Mouse (Mus musculus) MEL-GATA-1-ER (cell line): ENCODE results near the gene Ush1g.

Experiments used
- DNase-seq: peaks from one replicate; pipeline ENCODE4 v3.0.0-alpha.2; 2012; ENCODE audit warnings: low read depth; ENCODE audit errors: extremely low read depth

Gene Ush1g

DNA sequence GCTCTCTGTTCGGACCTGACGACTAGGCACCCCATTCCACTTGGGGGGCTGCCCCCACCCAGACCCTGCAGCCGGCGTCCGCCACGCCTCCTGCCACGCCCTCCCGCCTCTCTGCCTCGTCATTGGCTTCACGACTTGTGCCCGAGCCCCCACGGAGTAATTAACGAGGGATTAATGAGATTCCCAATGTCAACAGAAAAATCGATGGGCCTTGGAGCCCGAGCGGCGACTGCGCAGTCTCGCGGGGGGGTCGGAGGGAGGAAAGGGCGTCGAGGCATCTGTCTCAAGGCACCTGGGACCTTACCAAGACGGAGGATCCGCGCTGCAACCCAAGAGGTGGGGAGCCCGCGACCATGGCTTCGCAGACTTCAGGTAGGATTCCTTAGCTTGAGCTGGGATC is 12.7 kb upstream of the Ush1g start, which contains the start of gene Otop3:
TSS of gene Otop3 (plus strand) at position 201 of the 400 bp plus-strand sequence.
- DNase-seq, result no peak

DNA sequence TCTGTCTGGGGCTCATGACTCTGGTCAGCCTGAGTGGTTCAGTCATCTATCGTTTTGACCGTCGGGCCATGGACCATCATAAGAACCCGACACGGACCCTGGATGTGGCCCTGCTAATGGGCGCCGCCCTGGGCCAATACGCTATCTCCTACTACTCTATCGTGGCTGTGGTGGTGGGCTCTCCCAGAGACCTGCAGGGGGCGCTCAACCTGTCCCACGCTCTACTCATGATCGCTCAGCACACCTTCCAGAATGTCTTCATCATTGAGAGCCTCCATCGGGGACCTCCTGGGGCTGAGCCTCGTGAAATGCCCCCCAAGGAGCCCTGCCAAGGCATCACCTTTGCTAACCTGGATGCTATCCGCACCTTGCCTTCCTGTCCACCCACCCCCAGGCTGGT is 7.5 kb upstream of the Ush1g start:
- no peak for DNase-seq

DNA sequence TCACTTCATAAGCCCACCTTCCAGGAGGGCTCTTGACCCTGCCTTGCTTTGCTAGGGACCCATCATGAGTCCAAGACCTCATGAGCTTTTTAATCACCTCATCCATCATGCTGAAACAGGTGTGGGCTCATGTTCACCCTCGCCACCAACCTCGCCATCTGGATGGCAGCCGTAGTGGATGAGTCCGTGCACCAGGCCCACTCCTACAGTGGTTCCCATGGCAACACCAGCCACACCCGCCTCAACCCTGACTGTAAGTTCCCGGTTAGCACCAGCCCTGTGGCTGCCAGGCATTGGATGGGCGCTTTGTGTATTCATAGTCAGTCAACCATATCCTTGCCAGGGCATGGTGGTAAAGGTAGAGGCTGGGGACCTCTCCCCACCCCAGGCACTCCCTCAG is 4.9 kb upstream of the Ush1g start:
- no peak for DNase-seq

DNA sequence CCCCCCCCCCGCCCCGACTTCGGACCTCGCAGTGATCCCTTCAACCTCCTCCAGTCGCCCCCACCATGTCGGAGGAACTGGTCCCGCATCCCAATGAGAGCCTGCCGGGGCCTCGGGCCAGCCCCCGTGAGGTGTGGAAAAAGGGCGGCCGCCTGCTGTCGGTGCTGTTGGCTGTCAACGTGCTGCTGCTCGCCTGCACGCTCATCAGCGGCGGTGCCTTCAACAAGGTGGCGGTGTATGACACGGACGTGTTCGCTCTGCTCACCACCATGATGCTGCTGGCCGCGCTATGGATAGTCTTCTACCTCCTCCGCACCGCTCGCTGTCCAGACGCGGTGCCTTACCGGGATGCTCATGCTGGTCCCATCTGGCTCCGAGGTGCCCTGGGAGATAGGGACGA is 1.5 kb upstream of the Ush1g start:
- DNase-seq, result no peak

DNA sequence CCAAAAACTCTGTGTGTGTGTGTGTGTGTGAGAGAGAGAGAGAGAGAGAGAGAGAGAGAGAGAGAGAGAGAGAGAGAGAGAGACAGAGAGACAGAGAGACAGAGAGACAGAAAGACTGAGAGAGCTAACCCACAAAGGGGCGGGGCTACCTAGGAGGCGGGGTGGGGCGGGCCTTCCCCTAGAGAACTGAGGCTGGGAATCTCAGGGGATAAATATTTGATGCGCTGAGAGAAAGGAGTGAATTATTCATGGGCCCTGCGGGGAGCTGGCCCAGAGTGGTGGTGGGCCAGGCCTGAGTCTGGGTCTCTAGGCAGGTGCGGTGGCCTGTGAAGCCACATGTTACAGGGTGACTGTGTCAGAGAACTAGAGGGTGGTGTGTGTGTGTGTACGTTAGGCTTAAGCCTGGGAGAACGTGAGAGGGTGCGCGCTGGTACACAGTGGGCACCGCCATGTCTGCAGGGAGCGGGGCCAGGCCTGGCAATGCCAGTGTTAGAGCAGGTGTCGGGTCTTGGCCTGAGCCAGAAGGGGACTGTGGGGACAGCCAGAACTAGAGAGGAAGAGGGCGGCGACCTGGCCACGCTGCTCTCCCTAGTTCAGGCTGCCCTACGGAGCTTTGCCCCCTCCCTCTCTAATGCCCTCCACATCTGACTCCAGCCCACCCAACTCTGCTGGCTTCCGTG is 2.0 kb downstream of the Ush1g start:
- no peak for DNase-seq

DNA sequence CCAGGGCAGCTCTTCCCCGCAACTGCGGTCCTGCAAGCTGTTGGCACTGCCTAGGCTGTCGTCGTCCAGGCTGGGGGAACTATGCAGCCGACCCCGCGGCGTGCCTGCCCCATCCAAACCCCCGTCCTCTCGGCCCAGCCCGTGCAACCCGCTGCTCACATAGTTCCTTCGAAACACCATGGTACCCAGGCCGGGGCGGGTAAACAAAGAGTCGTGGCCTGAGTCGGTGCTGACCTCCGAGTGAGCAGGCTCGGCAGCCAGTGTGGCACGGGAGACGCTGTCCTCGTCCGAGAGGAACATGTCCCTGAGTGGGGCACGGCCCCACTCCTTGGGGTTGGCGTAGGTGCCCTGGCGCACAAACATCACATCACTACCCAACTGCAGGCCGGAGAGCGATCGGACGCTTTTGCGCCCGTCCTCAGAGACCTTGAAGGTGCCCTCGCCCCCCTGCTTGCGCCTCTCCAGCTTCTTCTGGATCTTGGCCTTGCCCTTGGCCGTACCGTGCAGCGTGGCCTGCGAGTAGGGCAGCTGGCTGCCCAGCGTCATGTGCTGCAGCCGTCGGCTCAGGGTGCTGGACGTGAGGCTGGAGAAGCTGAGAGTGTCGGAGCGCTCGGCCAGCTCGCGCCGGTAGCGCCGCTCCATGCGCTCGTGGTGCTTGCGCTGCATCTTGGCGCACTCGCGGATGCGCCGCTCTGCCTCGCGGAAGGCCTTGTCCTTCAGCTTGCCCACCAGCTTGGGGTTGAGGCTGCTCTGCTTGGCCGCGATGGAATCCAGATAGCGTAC is 3.4 kb downstream of the Ush1g start:
- DNase-seq, result no peak

DNA sequence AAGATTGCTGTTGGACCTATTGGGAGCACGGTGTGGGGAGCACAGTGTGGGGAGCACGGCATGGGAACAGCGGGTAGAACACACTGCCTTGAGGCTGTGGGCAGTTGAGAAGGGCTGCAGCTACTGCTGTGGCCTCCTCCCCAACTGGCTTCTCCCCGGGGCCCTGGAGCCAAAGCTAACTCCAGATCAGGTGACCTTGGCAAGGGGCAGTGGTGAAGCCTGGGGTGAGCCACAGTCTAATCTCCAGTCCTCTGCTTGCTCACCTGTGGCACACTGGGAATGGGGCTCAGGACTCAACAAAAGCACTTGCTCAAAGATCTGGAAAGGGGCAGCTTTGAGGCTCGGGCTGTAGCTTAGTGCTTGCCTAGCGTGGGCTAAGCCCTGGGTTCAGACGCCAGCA is 4.6 kb downstream of the Ush1g start:
- no peak for DNase-seq

DNA sequence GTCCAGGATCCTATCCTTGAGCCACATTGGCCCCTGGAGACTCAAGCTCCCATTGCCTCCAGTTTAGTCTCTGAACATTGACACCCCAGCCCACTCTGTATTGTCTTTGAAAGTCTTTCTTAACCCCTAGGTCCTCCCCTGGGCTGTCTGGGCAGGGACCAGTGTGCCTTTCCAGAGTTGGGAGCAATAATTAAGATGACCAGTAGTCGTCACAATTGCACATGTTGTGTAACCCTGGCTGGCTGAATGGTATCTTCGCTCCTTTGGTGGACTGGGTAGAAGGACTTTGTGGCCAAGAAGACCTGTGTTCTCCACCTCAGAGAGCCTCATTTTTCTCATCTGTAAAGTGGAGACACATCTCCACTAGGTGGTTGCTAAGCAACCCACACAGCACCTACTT is 7.6 kb downstream of the Ush1g start:
- DNase-seq, result no peak

DNA sequence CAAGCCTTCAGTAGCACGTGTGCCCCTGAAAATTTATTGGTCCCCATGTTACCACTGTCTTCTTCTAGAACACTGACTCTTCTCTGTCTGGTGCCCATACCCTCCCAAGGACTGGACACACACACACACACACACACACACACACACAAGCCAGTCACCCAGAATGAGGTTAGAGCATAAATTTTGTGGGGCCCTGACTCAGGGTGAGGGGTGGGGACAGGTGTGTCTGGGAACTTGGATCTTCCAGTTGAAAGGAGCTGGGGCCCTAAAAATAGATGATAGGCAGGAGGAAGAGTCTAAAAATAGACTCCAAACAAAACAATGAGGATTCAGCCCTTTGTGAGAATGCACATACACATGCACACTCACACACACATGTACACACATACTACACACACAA is 13.1 kb downstream of the Ush1g start:
- no peak for DNase-seq

DNA sequence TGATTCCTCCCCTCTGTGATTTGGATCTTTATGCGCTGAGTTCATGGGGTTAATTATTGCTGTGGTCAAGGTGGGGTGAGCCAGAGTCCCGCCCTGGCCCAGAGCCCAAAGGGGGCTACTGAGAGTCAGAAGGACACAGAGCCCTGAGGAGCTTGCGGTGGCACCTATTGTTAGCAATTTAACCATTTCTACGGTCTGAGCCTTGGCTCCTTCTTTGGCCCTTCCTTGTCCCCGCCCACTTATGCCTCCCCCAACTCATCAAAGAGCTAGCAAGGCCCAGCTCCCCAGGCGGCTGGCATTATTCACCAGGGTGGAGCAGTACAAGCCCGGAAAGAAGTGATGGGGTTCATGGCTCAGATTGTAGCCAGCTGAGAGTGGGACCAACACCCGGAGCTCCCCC is 15.0 kb downstream of the Ush1g start, which contains the start of gene Otop2:
TSS of gene Otop2 (plus strand) at position 301 of the 400 bp plus-strand sequence.
- no peak for DNase-seq

DNA sequence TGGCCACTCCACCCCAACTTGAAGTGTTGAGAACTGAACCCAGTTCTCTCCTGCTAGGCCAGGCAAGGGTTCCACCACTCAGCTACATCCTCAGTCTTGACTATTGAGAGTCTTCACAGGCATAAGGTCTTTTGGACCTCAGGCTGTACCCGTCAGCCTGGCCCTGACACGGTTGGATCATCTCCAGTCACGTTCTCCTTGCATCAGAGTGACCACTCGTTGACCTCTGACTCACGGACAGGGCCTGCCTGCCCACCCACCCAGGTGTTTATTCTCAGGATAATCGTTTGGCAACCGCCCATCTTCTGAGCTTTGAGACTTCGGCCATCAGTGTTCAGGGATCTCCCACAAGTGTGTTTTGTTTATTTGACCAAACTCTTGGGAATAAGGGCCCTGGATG is 18.7 kb downstream of the Ush1g start:
- no peak for DNase-seq

DNA sequence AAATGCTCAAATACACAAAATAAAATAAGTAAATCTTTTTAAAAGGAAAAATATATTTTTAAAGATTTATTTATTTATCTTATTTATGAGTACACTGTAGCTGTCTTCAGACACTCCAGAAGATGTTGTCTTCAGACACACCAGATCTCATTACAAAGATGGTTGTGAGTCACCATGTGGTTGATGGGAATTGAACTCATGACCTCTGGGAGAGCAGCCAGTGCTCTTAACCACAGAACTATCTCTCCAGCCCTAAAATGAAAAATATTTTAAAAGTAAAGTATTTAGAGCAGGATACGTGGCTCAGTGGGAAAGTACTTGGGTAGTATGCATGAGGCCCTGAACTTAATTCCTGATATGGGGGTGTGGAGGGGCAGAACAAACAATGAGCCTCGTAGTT is 20.5 kb downstream of the Ush1g start:
- no peak for DNase-seq

DNA sequence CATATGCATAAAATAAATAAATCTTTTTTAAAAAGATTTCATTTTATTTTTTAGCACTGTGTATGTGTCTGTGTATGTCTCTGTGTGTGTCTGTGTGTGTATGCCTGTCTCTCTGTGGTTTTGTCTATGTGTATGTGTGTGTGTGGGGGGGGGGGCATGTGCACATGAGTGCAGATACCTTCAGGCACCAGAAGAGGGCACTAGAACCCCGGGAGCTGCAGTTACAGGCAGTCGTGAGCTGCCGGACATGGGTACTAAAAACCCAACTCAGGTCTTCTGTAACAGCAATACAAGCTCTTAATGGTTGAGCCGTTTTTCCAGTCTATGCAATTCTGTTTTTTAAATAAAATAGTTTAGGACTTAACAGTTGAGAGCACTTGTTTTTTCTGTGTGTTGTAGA is 21.1 kb downstream of the Ush1g start:
- no peak for DNase-seq

DNA sequence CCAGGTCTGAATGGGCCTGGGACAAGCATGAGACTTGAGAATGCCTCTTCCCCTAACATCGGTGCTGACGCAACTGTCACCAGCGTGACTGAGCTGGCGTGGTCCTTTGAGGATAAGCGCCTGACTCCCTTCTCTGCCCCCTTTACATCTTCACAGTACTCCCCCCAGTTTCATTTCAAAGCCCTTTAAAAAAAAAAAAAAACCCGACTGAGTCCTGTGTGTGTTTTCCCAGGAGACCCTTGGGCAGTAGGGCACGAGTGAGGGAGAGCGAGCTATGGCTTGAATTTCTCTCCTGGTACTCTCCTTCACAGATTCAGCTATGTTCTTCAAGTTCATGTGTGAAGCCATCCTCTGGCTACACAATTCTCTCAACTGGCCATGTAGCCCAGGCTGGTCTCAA is 23.7 kb downstream of the Ush1g start:
- no peak for DNase-seq

DNA sequence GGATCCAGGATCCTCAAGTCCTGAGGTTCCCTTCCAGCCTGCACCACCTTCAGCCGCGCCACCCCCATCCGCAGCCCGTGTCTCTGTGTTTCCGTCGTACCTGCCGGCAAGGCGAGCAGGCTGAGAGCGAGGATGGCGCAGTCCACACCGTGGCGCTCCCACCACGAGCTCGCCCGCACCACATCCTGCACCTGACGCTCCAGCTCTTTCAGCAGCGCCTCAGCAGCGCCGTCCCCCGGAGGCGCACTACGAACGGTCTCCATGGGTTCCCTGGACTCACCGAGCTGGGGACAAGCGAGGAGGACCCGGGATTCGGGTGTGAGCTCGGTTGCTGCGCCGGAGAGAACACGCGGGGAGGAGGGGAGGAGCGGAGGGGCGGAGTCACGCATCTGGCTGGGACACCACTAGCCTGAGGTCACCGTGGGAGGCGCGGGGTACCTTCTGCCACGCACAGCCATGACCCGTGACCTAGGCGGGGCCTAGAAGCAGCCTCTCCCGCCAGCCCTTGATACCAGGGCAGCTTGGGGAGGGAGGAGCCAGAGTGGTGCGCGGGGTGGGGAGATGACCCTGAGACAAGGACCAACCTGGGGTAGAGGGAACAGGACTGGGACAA is 24.5 kb downstream of the Ush1g start, which contains the start of gene Fads6:
TSS of gene Fads6 (minus strand) at position 450 of the 613 bp plus-strand sequence.
- peak; percentile 49 for DNase-seq

DNA sequence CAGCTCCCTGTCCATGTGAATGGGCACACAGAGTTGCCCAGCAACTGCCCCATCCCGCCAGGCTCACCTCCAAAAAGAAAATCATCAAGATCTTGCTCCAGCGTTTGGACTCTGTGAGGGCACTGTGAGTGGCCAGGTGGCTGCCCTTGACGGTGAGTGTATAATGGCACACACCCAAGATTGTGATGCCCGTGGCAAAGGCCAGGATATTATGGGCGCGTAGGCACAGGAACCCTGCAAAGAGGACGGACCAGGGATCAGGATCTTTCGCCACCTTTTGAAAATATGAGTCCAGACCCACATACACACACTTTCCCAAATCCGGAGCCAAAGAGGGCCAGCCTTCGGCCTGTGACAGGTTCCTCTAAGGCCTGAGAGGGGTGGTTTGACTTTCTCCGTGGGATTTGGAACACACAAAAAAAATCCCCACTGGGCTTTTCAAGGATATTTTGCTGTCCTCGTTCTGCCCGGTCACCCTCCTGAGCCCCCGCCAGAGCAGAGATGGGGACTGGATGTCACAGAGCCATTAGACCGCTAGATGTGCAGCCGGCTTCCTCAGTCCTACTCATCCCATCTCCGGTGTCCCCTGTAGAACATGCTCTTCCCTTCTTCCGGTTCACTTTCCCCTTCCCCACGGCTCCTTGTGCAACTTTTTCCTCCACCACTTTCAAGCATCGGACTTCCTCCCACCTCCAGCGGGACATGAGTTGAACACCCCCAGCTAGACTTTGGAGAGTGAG is 25.2 kb downstream of the Ush1g start:
- DNase-seq, result no peak

DNA sequence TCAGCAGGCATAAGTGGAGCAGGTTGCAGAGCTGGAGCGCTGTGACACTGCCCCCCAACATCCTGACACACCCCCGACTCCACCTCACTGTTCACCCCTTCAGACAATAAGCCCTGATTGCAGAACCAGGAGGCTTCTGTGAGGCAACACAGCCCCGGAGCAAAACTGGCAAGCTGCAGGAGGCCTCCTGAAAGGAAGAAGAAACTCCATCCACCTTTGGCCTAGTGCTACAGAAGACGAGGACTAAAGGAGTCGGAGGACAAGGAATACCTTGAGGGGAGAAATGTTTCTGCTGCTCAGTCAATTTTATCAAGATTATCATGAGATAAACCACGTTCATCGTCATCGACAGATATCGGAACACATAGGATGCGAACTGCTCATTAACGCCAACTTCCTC is 25.9 kb downstream of the Ush1g start:
- no peak for DNase-seq

DNA sequence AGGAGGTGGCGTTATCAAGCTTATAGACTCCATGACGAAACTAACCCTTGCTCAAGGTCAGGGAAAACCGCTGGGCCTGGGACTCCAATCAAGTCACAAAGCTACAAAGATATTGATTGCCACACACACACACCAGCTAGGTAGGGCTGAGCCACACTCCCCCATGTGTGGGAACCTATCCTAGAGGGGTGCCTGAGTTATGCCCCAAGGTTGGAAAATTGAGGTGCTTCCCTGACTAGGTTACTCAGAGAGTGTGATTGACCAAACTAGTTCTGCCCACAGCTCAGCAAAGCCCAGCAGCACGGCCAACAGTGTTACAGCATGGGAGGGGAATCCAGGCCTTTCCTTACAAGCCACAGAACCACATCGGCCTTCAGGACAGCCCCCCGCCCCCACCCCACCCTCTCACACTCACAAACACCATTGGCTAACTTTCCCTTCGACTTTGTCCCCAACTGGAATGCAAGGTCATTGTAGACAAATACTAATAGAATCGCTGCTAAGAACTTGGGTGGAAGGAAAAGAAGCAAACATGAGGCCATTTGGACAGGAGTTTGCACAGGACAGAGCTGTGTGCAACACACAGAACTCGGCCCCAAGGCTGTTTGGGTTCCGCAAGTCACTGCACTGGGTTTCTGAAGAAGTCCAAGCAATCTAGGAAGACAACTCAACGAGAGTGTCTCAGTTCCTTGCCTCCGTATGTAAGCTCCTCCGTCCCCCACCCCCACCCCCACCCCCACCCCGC is 29.0 kb downstream of the Ush1g start:
- DNase-seq, result no peak

DNA sequence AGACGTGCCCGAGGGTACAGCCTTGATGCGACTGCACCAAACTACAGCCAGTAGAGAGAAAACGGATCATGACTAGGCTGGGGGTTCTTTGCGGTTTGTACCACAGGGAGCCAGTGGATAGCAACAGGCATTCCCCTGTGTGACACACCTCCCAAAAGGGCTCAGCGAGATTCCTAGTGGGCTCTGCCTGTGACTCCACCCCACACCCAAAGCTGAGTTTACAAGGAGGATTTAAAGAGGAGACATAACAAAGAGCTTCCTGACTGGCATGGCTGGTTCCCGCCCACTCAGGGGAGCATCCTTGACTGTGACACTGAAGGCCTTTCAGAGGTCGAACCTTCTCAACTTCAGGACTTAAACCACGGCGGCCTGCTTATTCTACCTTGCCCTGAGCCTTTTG is 30.3 kb downstream of the Ush1g start:
- no peak for DNase-seq

DNA sequence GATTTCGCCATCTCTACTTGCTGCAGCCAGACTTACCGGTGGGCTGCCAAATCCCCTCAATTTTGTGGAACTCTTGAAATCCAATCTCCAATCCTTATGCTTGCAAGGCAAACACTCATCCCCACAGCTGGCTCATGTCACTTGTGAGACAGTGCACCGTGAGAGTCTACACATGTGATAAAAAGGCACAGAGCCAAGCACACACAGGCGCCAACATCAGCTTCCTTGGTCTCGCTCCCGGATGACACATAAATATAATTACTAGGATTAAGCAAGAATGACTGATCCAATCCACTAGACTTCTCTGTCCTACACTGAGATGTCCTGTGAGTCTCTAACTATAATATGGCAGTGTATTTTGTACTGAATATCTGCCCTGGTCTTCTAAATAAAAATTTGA is 30.9 kb downstream of the Ush1g start:
- no peak for DNase-seq

DNA sequence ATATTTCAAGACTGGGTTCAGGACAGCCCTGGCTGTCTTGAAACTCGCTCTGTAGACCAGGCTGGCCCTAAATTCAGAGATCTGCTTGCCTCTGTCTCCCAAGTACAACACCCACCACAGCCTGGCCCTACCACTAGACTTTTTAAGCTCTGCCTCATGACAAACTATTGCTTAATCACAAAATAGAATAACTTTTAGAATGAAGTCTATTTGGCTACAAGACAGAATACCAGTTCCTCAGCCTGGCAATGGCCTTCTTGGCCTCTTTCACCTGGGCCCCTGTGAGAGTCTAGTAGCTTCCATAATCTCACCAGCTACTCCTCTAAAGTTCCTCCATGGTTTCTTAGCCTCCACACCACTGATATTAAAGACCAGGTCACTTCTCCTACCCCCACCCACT is 31.5 kb downstream of the Ush1g start:
- DNase-seq, result no peak
